Mouse (Mus musculus): ENCODE results near the gene Sema4a. TPM values are rescaled to one million over a fixed set of nuclear protein-coding genes. Genes with fewer than 3 reads are reported as not detected.

Gene Sema4a
- total RNA-seq, 4 experiments from 2014 or later: 0.48 to 1.2 (median 1.00) TPM

DNA sequence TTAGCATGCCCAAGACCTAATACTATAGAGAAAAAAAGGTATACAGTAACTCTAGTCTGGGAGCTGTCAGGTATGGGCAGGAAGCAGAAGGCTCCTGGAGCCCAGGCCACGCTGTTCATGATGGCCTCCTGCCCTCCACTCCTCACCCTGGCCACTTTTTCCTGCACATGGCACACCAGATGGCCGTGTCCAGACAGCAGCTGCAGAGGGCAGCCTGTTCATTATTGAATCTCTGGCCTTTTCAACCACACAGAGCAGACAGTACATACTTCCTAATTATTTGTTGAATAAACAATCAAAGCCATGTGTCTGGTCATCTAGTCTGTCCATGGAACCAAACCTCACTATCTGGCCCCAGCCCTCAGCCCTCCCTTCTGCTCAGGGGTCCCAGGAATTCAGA lies 62.3 kb downstream of the Sema4a start:
- DNase-seq (ENCODE audit: low spot score in 2 of 2): no peak

DNA sequence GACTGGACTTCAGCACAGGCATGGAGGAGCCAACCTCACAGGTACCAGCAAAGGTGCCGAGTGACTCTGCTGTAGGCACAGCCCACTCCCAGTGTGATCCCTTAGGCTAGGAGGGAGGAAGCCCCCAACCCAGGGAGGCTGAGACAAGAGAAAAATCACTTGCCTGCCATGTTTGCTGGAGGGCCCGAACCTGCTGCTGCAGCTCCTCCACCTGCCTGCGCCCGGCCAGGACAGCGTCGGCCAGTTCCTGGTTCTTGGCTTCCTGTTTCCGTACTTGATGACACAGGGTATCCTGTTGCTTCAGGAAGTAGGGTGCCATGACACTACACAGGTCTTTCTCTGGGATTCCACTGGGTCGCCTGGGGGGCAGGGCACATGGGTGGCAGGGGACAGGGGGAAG lies 65.2 kb downstream of the Sema4a start:
- no peak for DNase-seq (ENCODE audit: low spot score in 2 of 2)

DNA sequence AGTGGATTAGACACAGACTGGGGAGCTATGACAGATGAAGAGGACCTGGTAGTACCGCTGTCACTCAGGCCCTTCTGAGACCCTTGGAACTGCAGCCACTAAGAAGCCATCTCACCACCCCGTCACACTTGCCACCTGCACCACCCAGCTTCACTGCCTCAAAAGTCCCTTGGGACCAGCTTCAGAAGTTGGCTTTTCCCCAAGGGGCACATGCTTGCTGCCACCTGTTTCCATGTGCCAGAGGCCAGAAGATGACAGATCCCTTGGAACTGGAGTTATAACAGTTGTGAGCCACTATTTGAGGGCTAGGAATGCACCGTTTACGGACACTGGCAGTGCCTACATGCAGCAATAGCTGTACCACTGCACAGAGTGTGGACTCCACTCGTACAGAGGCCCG lies 65.7 kb downstream of the Sema4a start:
- no peak for DNase-seq (ENCODE audit: low spot score in 2 of 2)

DNA sequence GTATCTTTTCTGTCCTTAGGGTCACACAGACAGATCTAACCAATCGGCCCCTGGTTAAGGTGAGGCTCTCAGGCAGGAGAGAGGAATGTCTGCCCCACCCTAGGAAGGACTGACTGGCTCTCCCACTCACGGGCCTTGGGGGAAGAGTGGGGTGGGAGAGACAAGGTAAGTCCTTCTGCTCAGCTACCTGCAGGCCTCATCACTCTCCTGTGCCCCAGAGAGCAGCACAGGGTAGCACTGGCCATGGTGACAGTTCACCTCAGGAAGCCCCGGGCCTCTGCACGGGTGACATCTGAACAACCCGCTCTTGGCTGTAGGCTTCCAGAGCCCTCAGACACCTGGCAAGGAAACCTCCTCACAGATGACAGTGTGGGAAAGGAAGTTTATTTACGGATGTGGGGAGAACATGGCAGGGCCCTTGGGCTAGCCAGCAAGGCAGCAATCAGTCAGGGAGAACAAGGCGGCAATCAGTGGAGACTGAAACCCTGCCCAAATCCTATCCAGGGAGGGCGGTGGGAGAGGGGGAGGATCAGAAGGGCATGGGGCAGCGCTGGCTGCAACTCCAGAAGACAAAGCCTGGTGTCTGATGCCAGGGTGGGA lies 67.1 kb downstream of the Sema4a start:
- no peak for DNase-seq (ENCODE audit: low spot score in 2 of 2)

Small RNAs within 50 kb of the gene (microRNA-seq; reads per million reads assigned to microRNA genes)
- gene Mir7011: not detected

Other genes with a start within 250 kb of the Sema4a start
- gene Rhbg, start 206.5 kb downstream of the Sema4a start, total RNA-seq (2022): not detected
- 1 to 10 TPM in 1 of 4 experiments, under 1 TPM in 3; 0.72 to 2.2 (median 0.81) TPM for gene Gm38392, start 174.0 kb downstream of the Sema4a start, total RNA-seq (2022)
- gene Tsacc, start 164.2 kb downstream of the Sema4a start, total RNA-seq (2022): 1 to 10 TPM; 2.6 to 7.3 (median 6.1) TPM
- 100 to 1,000 TPM in 1 of 4 experiments, 10 to 100 TPM in 3; 91.1 to 102 (median 92.6) TPM for gene Cct3, start 164.1 kb downstream of the Sema4a start, total RNA-seq (2022)
- 10 to 100 TPM; 34.5 to 39.4 (median 37.9) TPM for gene Glmp, start 136.2 kb downstream of the Sema4a start, total RNA-seq (2022)
- gene Tmem79, start 125.0 kb downstream of the Sema4a start, total RNA-seq (2022): 1 to 10 TPM; 1.9 to 3.7 (median 2.8) TPM
- gene Smg5, start 124.9 kb downstream of the Sema4a start, total RNA-seq (2022): 10 to 100 TPM; 39.0 to 54.6 (median 44.5) TPM
- under 1 TPM; 0.15 to 0.94 (median 0.56) TPM for gene Paqr6, start 96.6 kb downstream of the Sema4a start, total RNA-seq (2022)
- not detected for gene Bglap3, start 88.4 kb downstream of the Sema4a start, total RNA-seq (2022)
- not detected for gene Bglap2, start 82.5 kb downstream of the Sema4a start, total RNA-seq (2022)
- not detected for gene Bglap, start 76.7 kb downstream of the Sema4a start, total RNA-seq (2022)
- 10 to 100 TPM; 15.5 to 18.5 (median 16.7) TPM for gene Pmf1, start 50.9 kb downstream of the Sema4a start, total RNA-seq (2022)
- gene Slc25a44, start 36.0 kb downstream of the Sema4a start, total RNA-seq (2022): 10 to 100 TPM; 19.5 to 22.4 (median 21.5) TPM
- 10 to 100 TPM; 59.0 to 76.0 (median 67.8) TPM for gene Lmna, start 48.8 kb upstream of the Sema4a start, total RNA-seq (2022)
- under 1 TPM; 0.07 to 0.31 (median 0.15) TPM for gene Mex3a, start 71.2 kb upstream of the Sema4a start, total RNA-seq (2022)
- gene Rab25, start 87.1 kb upstream of the Sema4a start, total RNA-seq (2022): not detected
- gene Lamtor2, start 91.9 kb upstream of the Sema4a start, total RNA-seq (2022): 10 to 100 TPM; 83.0 to 95.4 (median 86.1) TPM
- 100 to 1,000 TPM in 1 of 4 experiments, 10 to 100 TPM in 3; 91.9 to 112 (median 94.6) TPM for gene Ubqln4, start 92.6 kb upstream of the Sema4a start, total RNA-seq (2022)
- 10 to 100 TPM; 41.5 to 44.9 (median 43.1) TPM for gene Ssr2, start 114.7 kb upstream of the Sema4a start, total RNA-seq (2022)
- 10 to 100 TPM; 13.5 to 19.0 (median 16.6) TPM for gene Arhgef2, start 144.8 kb upstream of the Sema4a start, total RNA-seq (2022)
- not detected for gene Rxfp4, start 192.0 kb upstream of the Sema4a start, total RNA-seq (2022)
- gene Khdc4, start 224.6 kb upstream of the Sema4a start, total RNA-seq (2022): 10 to 100 TPM; 15.5 to 19.1 (median 17.7) TPM